Mouse (Mus musculus) erythroblast, embryonic 14.5 days (primary cell): ENCODE data around the gene Rara.

Source experiments
- GATA1 ChIP-seq: IDR thresholded peaks from 2 replicates; pipeline ENCODE4 v1.6.1; 2012; ENCODE audit warnings: low read length, inconsistent platforms, mixed read lengths
- TAL1 ChIP-seq: IDR thresholded peaks from 3 replicates; pipeline ENCODE4 v1.6.1; 2012; ENCODE audit warnings: low read length, inconsistent platforms, mixed read lengths

GRCm38 (mm10) chr11:98950484-98950883, 22.9 kb downstream of the Rara start:
- TF ChIP-seq GATA1 (no peak), TAL1 (no peak)
